Mouse (Mus musculus) forebrain, embryonic 11.5 days (tissue): ENCODE measurements around the gene Bcl10. TPM values are rescaled to one million over a fixed set of nuclear protein-coding genes. Genes with fewer than 3 reads are reported as not detected.

Source experiments
- ATAC-seq: fragments of 200-750 bp; cut with Nextera tagmentation; replicated peaks from 2 replicates; pipeline ENCODE4 v1.8.0; 2017; ENCODE audit warnings: moderate TSS enrichment; ENCODE audit not compliant: low FRiP score
- DNase-seq: peaks from one replicate; pipeline ENCODE4 v3.0.0-alpha.2; 2017; ENCODE audit warnings: low spot score
- H3K27ac ChIP-seq: fragments of 300-500 bp; sonication (generic); 2 replicates; pipeline ENCODE4 v1.5.1; 2014; ENCODE audit warnings: low read depth, low read length
- H3K27me3 ChIP-seq: fragments of 300-500 bp; sonication (generic); 2 replicates; pipeline ENCODE4 v1.6.1; 2014; ENCODE audit warnings: mild to moderate bottlenecking, low read length, mixed read lengths; ENCODE audit not compliant: control insufficient read depth, insufficient read depth
- H3K36me3 ChIP-seq: fragments of 300-500 bp; sonication (generic); 2 replicates; pipeline ENCODE4 v1.6.1; 2014; ENCODE audit warnings: mild to moderate bottlenecking, low read length, moderate library complexity, mixed read lengths; ENCODE audit not compliant: control insufficient read depth, insufficient read depth
- H3K4me1 ChIP-seq: fragments of 300-500 bp; sonication (generic); replicated peaks from 2 replicates; pipeline ENCODE4 v1.6.1; 2014; ENCODE audit warnings: low read length, mixed read lengths; ENCODE audit not compliant: control insufficient read depth, insufficient read depth
- H3K4me2 ChIP-seq: fragments of 300-500 bp; sonication (generic); 2 replicates; pipeline ENCODE4 v1.6.1; 2014; ENCODE audit warnings: low read depth, mild to moderate bottlenecking, low read length, moderate library complexity, mixed read lengths; ENCODE audit not compliant: severe bottlenecking
- H3K4me3 ChIP-seq: fragments of 300-500 bp; sonication (generic); 2 replicates; pipeline ENCODE4 v1.5.1; 2014; ENCODE audit warnings: low read depth, low read length
- H3K9ac ChIP-seq: fragments of 300-500 bp; sonication (generic); 2 replicates; pipeline ENCODE4 v1.6.1; 2014; ENCODE audit warnings: low read length
- H3K9me3 ChIP-seq: fragments of 300-500 bp; sonication (generic); 2 replicates; pipeline ENCODE4 v1.6.1; 2016; ENCODE audit warnings: low read length, mixed read lengths; ENCODE audit not compliant: control insufficient read depth
- WGBS: fragments of 180-500 bp; shearing (Covaris S2); extraction: QIAGEN DNeasy Blood & Tissue Kit; methylation state at CpG from one replicate; pipeline ENCODE4 v1.1.7; 2014; 5-methylcytosine and 5-hydroxymethylcytosine counted together
- polyA plus RNA-seq: library from polyadenylated mRNA; unstranded; fragments of >200 nt; fragmentation: Nextera tagmentation; extraction: Ambion mirVana; gene quantifications from 2 replicates; pipeline ENCODE4 v1.2.1, GENCODE M21; 2014

Gene Bcl10
- polyA plus RNA-seq, 1 experiment from 2014 or later: 55.4 TPM

- Histone ChIP-seq H3K27ac (peak overlapping the region; percentile 72), H3K4me3 (no peak overlapping the region), H3K4me1 (peaks cover 9% of the 10 kb centered on the region), H3K36me3 (no peaks in the 10 kb centered on the region), H3K4me2 (no peak overlapping the region), H3K9ac (peak overlapping the region; percentile 20; the same call in 1 of the 2 replicates), H3K27me3 (no peaks in the 10 kb centered on the region), H3K9me3 (no peaks in the 10 kb centered on the region)
- ATAC-seq (no peak), DNase-seq (no peak)
- 47% methylated on average over 4 of the region's 4 CpGs for WGBS
Observed at GRCm38 (mm10) chr3:145885376-145885775, 37.2 kb upstream of the Bcl10 start.

- DNase-seq (no peak), ATAC-seq (no peak)
- peak overlapping the region; percentile 72 for H3K27ac ChIP-seq
Observed at GRCm38 (mm10) chr3:145885851-145886464, 36.6 kb upstream of the Bcl10 start.

DNA sequence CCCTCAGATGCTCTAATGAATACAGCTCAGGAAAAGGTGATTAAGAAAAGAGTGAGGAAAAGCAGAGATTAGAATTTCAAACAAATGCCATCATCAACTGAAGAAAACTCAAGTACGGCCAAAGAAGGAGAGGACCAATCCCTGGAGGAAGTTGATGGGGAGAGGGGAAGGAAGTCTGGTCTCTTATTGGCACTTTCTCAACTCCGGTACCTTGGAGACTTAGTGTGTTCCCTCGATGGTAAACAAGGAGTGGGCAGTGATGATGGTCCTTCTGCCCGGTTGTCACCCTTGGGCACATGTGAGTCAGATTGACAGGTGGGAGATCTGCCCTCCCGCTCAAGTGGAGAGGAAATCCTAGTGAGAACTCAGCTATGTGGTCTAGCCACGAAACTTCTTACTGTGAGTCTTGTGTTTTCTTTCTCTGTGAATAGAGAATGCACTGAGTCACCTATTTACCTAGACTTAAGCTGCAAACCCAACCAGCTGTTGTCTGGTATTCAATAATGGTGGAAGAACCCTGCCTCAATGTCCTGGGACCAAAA is 35.1 kb upstream of the Bcl10 start:
- H3K27me3 ChIP-seq: no peaks in the 10 kb centered on the region
- no peaks in the 10 kb centered on the region for H3K9me3 ChIP-seq
- WGBS: 91% methylated on average over 6 of the region's 6 CpGs
- H3K27ac ChIP-seq: no peak overlapping the region
- H3K36me3 ChIP-seq: no peaks in the 10 kb centered on the region
- ATAC-seq (no peak), DNase-seq (no peak)
- no peak overlapping the region for H3K4me2 ChIP-seq
- H3K4me1 ChIP-seq: peaks cover 19% of the 10 kb centered on the region
- no peak overlapping the region for H3K9ac ChIP-seq
- H3K4me3 ChIP-seq: no peak overlapping the region

More at GRCm38 (mm10) chr3:145885851-145886464, 36.6 kb upstream of the Bcl10 start:
- Histone ChIP-seq H3K4me3 (no peak overlapping the region), H3K27me3 (no peaks in the 10 kb centered on the region), H3K4me1 (peaks cover 14% of the 10 kb centered on the region), H3K4me2 (no peak overlapping the region), H3K9ac (peak overlapping the region; percentile 20; the same call in 1 of the 2 replicates), H3K9me3 (no peaks in the 10 kb centered on the region), H3K36me3 (no peaks in the 10 kb centered on the region)
- WGBS: 73% methylated on average over 5 of the region's 5 CpGs

- DNase-seq: peak; percentile 68
- Histone ChIP-seq H3K4me1 (peaks cover 18% of the 10 kb centered on the region), H3K27ac (peak overlapping the region; percentile 87), H3K36me3 (no peaks in the 10 kb centered on the region), H3K27me3 (no peaks in the 10 kb centered on the region), H3K9ac (peak overlapping the region; percentile 30; the same call in 1 of the 2 replicates), H3K9me3 (no peaks in the 10 kb centered on the region), H3K4me3 (no peak overlapping the region; the same call in 1 of the 2 replicates), H3K4me2 (no peak overlapping the region)
- ATAC-seq: peak; percentile 95
- 46% methylated on average over 18 of the region's 18 CpGs for WGBS
Observed at GRCm38 (mm10) chr3:145890346-145891132, 32.1 kb upstream of the Bcl10 start.

DNA sequence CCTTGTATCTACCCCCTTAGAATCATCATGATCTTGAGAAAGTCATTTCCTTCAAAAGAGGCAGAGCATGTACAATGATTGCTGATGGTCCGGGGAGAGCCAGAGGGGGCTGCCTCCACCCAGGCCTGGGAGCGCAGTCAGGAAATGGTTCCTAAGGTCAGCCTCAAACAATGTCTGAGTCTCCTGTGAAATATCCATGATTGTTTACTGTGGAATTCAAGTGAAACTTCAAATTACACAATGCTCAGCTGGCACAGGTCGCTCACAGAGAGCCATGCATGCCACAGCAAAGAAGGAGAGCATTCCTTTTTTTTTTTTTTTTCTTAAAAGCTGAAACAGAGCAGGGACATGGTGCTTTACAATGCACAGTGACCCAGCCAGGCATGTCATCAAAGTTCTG is 30.2 kb upstream of the Bcl10 start:
- no peaks in the 10 kb centered on the region for H3K9me3 ChIP-seq
- no peaks in the 10 kb centered on the region for H3K36me3 ChIP-seq
- H3K9ac ChIP-seq: no peak overlapping the region
- no peaks in the 10 kb centered on the region for H3K27me3 ChIP-seq
- WGBS: 86% methylated on average over 3 of the region's 3 CpGs
- ATAC-seq (no peak), DNase-seq (no peak)
- no peak overlapping the region for H3K27ac ChIP-seq
- H3K4me2 ChIP-seq: no peak overlapping the region
- H3K4me1 ChIP-seq: peaks cover 11% of the 10 kb centered on the region
- no peak overlapping the region for H3K4me3 ChIP-seq

DNA sequence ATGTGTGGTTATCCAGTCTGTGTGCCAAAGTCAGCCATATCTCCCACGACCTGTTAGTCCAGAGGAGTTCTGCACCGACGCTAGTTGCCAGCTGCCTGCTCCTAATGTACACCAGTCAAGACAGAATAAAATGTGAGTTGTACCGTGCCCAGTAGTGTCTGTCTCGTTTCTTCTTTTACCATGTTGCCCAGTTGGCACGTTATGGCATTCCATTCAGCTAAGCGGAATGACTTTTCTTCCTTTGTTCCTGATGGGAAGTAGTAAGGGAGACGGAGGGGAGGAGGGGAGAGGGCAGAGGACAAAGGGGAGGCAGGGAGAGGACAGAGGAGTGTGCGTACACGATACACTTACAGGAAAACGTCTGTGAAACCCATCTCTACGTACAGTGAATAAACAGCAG is 28.5 kb upstream of the Bcl10 start:
- 79% methylated on average over 12 of the region's 12 CpGs for WGBS

DNA sequence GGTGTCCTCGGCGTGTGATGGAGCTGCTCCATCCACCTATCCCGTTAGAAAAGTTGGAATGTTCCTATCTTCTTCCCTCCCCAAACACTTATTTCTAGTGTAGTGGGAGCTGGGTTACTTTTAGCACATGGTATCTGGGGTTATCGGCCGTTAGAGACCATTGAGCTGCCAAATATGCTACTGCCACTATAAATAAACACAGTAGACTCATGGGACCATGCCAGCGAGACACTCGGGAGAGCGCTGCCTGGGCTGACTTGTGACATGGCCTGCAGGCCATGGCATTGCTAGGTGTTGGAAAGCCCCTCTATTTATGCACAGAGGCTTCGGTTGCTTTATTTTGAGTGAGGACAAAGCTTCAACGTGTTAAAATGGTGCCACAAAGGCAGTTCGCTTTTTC is 24.9 kb upstream of the Bcl10 start:
- Histone ChIP-seq H3K9me3 (no peaks in the 10 kb centered on the region), H3K27ac (no peak overlapping the region), H3K27me3 (no peaks in the 10 kb centered on the region), H3K36me3 (no peaks in the 10 kb centered on the region), H3K4me1 (no peaks in the 10 kb centered on the region), H3K4me3 (no peak overlapping the region), H3K9ac (no peak overlapping the region), H3K4me2 (no peak overlapping the region)
- DNase-seq (no peak), ATAC-seq (no peak)
- 92% methylated on average over 11 of the region's 11 CpGs for WGBS

More for the DNA sequence above, 28.5 kb upstream of the Bcl10 start:
- no peak for DNase-seq
- Histone ChIP-seq H3K27ac (no peak overlapping the region), H3K4me3 (no peak overlapping the region), H3K9me3 (no peaks in the 10 kb centered on the region), H3K9ac (no peak overlapping the region), H3K36me3 (no peaks in the 10 kb centered on the region), H3K27me3 (no peaks in the 10 kb centered on the region), H3K4me1 (peaks cover 11% of the 10 kb centered on the region), H3K4me2 (no peak overlapping the region)
- no peak for ATAC-seq

GRCm38 (mm10) chr3:145899832-145900231 is 22.8 kb upstream of the Bcl10 start:
- no peak overlapping the region for H3K9ac ChIP-seq
- no peak overlapping the region for H3K4me3 ChIP-seq
- H3K9me3 ChIP-seq: no peaks in the 10 kb centered on the region
- H3K27ac ChIP-seq: no peak overlapping the region
- 0 out of 2 replicates have a peak, but pooled peaks cover 1% of the 10 kb centered on the region for H3K4me1 ChIP-seq
- no peaks in the 10 kb centered on the region for H3K27me3 ChIP-seq
- H3K36me3 ChIP-seq: no peaks in the 10 kb centered on the region
- H3K4me2 ChIP-seq: no peak overlapping the region
- WGBS: 93% methylated on average over 8 of the region's 8 CpGs
- no peak for ATAC-seq
- DNase-seq: no peak
